In genomic region chr13:48716075-48716474, GRCm38 (mm10) we compare ENCODE assay signal across 14 mouse cellular contexts. TPM values are rescaled to one million over a fixed set of nuclear protein-coding genes. Genes with fewer than 3 reads are reported as not detected.
DNase-seq lines count a peak whose midpoint lies in the region; ATAC-seq and TF ChIP-seq lines count a peak whose summit lies in the region.
"Had no signal": no experiment of that assay in that cellular context is flagged by ENCODE, and none has a peak within 500 bp of the region (broad histone marks: within the 10 kb centered on the region; RNA-seq: fewer than 3 reads in every experiment).

No protein-coding gene starts in this region.

- ATAC-seq in kidney, postnatal 0 days (replicated peaks; ENCODE audit: low FRiP score, low read depth) = no peak
- no peak for ATAC-seq in embryonic facial prominence, embryonic 11.5 days (replicated peaks; ENCODE audit: insufficient number of reproducible peaks, low FRiP score, low TSS enrichment, low read depth)
- ATAC-seq in erythroblast, adult 5-6 weeks (replicated peaks; ENCODE audit: low FRiP score, poor library complexity, severe bottlenecking) = no peak
- ATAC-seq: inflammation-experienced regulatory T-cells, adult 6 months had no signal

- peak; percentile 58; the same call in 1 of the 2 replicates for TF ChIP-seq CTCF in kidney, postnatal 0 days (IDR thresholded peaks at IDR 0.05; ENCODE audit: low read depth)
- peak; percentile 69; the same call in 1 of the 2 replicates for TF ChIP-seq CTCF in thymus, adult 2 months (IDR thresholded peaks at IDR 0.05; ENCODE audit: borderline replicate concordance, control insufficient read depth, extremely low read depth, insufficient read depth, low read length, poor library complexity)

- no peak overlapping the region for H3K27ac ChIP-seq in kidney, postnatal 0 days
- H3K27ac ChIP-seq in thymus, adult 2 months (ENCODE audit: control insufficient read depth, insufficient read depth, low read length) = no peak overlapping the region
- H3K27ac ChIP-seq in embryonic facial prominence, embryonic 11.5 days (replicated peaks; ENCODE audit: low read depth, low read length) = peak overlapping the region; percentile 30; the same call in 1 of the 2 replicates
- H3K27ac ChIP-seq: midbrain, embryonic 10.5 days; neural tube, embryonic 15.5 days had no signal

- no peak for TF ChIP-seq POLR2A in thymus, adult 2 months (IDR thresholded peaks at IDR 0.05; ENCODE audit: control insufficient read depth, extremely low read depth, insufficient read depth, low read length, poor library complexity)

- WGBS in kidney, postnatal 0 days = 54% methylated on average over 4 of the region's 4 CpGs
- WGBS in thymus, adult 2 months = 76% methylated on average over 4 of the region's 4 CpGs
- 46% methylated on average over 4 of the region's 4 CpGs for WGBS in embryonic facial prominence, embryonic 11.5 days

- no peak overlapping the region for H3K4me2 ChIP-seq in kidney, postnatal 0 days (ENCODE audit: low read length)
- no peak overlapping the region for H3K4me2 ChIP-seq in embryonic facial prominence, embryonic 11.5 days (ENCODE audit: low read depth, low read length)
- H3K4me2 ChIP-seq: neural tube, embryonic 15.5 days had no signal

- no peaks in the 10 kb centered on the region for H3K27me3 ChIP-seq in kidney, postnatal 0 days (ENCODE audit: insufficient read depth, low read length)
- H3K27me3 ChIP-seq in thymus, adult 2 months (ENCODE audit: control insufficient read depth, insufficient read depth, low read length) = no peaks in the 10 kb centered on the region; the same call in 1 of the 2 replicates
- no peaks in the 10 kb centered on the region for H3K27me3 ChIP-seq in embryonic facial prominence, embryonic 11.5 days (ENCODE audit: control insufficient read depth, insufficient read depth, low read length)

- no peaks in the 10 kb centered on the region for H3K36me3 ChIP-seq in kidney, postnatal 0 days (ENCODE audit: insufficient read depth, low read length)
- no peaks in the 10 kb centered on the region for H3K36me3 ChIP-seq in thymus, adult 2 months (ENCODE audit: control insufficient read depth, insufficient read depth, low read length)
- H3K36me3 ChIP-seq in embryonic facial prominence, embryonic 11.5 days (replicated peaks; ENCODE audit: control insufficient read depth, insufficient read depth, low read depth, low read length) = no peaks in the 10 kb centered on the region
- H3K36me3 ChIP-seq: midbrain, embryonic 10.5 days; neural tube, embryonic 15.5 days had no signal

- no peaks in the 10 kb centered on the region for H3K9me3 ChIP-seq in kidney, postnatal 0 days (replicated peaks; ENCODE audit: low read length)
- H3K9me3 ChIP-seq in embryonic facial prominence, embryonic 11.5 days (replicated peaks; ENCODE audit: control insufficient read depth, low read length) = no peaks in the 10 kb centered on the region

- no peak for DNase-seq in kidney, postnatal 0 days (ENCODE audit: low spot score)
- no peak for DNase-seq in kidney, adult 8-10 months
- DNase-seq in thymus, adult 2 months = no peak
- no peak for DNase-seq in thymus, postnatal 25 days
- peak; percentile 52 for DNase-seq in embryonic facial prominence, embryonic 11.5 days (ENCODE audit: low spot score)
- DNase-seq in testis, postnatal 10 days (ENCODE audit: low spot score) = peak; percentile 57
- no peak for DNase-seq in layer of hippocampus, postnatal 36 days
- DNase-seq: cerebellum, adult 11 months; left cerebral cortex, postnatal 4 days had no signal

- no peaks in the 10 kb centered on the region for H3K4me1 ChIP-seq in kidney, postnatal 0 days (replicated peaks; ENCODE audit: insufficient read depth, low read length)
- no peaks in the 10 kb centered on the region for H3K4me1 ChIP-seq in thymus, adult 2 months (replicated peaks; ENCODE audit: control insufficient read depth, insufficient read depth, low read length)
- H3K4me1 ChIP-seq in embryonic facial prominence, embryonic 11.5 days (ENCODE audit: control insufficient read depth, insufficient read depth, low read length) = 0 out of 2 replicates have a peak, but pooled peaks cover 4% of the 10 kb centered on the region
- H3K4me1 ChIP-seq: neural tube, embryonic 15.5 days had no signal

- H3K4me3 ChIP-seq in kidney, postnatal 0 days (replicated peaks; ENCODE audit: low read depth, low read length) = no peak overlapping the region
- no peak overlapping the region for H3K4me3 ChIP-seq in thymus, adult 2 months (ENCODE audit: control insufficient read depth, insufficient read depth, low read length)
- no peak overlapping the region for H3K4me3 ChIP-seq in embryonic facial prominence, embryonic 11.5 days (ENCODE audit: low read depth, low read length)
- H3K4me3 ChIP-seq: midbrain, embryonic 10.5 days; neural tube, embryonic 15.5 days had no signal

- no peak overlapping the region for H3K9ac ChIP-seq in kidney, postnatal 0 days (ENCODE audit: low read depth, low read length)
- H3K9ac ChIP-seq in embryonic facial prominence, embryonic 11.5 days (replicated peaks; ENCODE audit: low read length) = no peak overlapping the region
- H3K9ac ChIP-seq: neural tube, embryonic 15.5 days had no signal

RNA-seq across cellular contexts. Expression of gene Barx1, which starts 53.3 kb away (rescaled TPM):
- not detected in 2 replicates for polyA plus RNA-seq in kidney, postnatal 0 days (2015; fragmentation: Nextera tagmentation; extraction: Ambion mirVana)
- polyA plus RNA-seq in thymus, adult 2 months (2012; rRNA removed) = 0.41 and 1.1 TPM in 2 replicates
- 74.9 and 139 TPM in 2 replicates for polyA plus RNA-seq in embryonic facial prominence, embryonic 11.5 days (2014; fragmentation: Nextera tagmentation; extraction: Ambion mirVana)
- total RNA-seq in layer of hippocampus, postnatal 36 days (2021) = not detected
- not detected in 2 replicates for total RNA-seq in erythroblast, adult 5-6 weeks (2015; ENCODE audit: low replicate concordance)
- not detected in 2 replicates for total RNA-seq in erythroblast, adult 5-6 weeks (2017; ENCODE audit: low replicate concordance)
- total RNA-seq: left cerebral cortex, postnatal 4 days had no signal
- polyA plus RNA-seq: gonadal fat pad, adult 2 months; inflammation-experienced regulatory T-cells, adult 6 months had no signal

Comparison
In these comparisons a context has a peak if more than half of its experiments do, and no peak if none do; other contexts are left out.
1. DNase-seq: peak in embryonic facial prominence, embryonic 11.5 days (single experiment) and testis, postnatal 10 days (single experiment); none in kidney, postnatal 0 days (single experiment), kidney, adult 8-10 months (0 of 2), thymus, adult 2 months (single experiment), thymus, postnatal 25 days (single experiment) and layer of hippocampus, postnatal 36 days (0 of 2).
2. RNA of gene Barx1, which starts 53.3 kb away (polyA plus RNA-seq): 74.9 to 139 TPM in embryonic facial prominence, embryonic 11.5 days; 0.41 to 1.1 TPM in thymus, adult 2 months and not detected in kidney, postnatal 0 days; every median in the first group is over 10 times any median in the second.